Mouse (Mus musculus) kidney, postnatal 4 days (tissue): ENCODE measurements at regions not wholly inside any gene's neighbourhood (a gene's known extent, or its start where the extent isn't known, plus 50 kb on each side); places are given as distances from the start of the nearest gene placed in this dataset.
A peak's percentile ranks its signal among the peaks of the same experiment; 100 is the strongest.

Experiments
- DNase-seq, 2 experiments: peaks; one replicate each; pipeline ENCODE4 v3.0.0; 2021; ENCODE audit warnings: mixed read lengths in 2 of 2

- no peak for DNase-seq
Observed at GRCm38 (mm10) chr5:120030904-120031303, 85.4 kb upstream of the Rbm19 start.

DNA sequence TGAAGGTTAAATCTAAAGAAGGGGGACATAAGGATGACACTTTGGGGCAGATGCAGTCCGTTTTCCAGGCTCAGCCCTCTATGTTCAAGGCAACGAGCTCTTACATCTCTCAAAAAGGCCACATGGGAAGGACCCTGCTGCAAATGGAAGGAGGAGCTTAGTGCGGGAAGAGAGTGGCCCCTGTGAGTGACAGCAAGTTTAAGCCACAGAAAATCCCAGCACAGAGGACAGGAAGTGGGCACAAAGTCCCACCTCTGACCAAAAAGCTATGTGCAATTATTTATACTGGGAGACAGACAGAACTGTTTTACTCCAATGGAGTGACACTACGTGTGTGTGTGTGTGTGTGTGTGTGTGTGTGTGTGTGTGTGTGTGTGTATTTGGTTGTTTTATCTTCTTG lies 84.7 kb upstream of the Rbm19 start:
- no peak for DNase-seq

GRCm38 (mm10) chr5:120034499-120035077 lies 81.7 kb upstream of the Rbm19 start:
- no peak for DNase-seq

DNA sequence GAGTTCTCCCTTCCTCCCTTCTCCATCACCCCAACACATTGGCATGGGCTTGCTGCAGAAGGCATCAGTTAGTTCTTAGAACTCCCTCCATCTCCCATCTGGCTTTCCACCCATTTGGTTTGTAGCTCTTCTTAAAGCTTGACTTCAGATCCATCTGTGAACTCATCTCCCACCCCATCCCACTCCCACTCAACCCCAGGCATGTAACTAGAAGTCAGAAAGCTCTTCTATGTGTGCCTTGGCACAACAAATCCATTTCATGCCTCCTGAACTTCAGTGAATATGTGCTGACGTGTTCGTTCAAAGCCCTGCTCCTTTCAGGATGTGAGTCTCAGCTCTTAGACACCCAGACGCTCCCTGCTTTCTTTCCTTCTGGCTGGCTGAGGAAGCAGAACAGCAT lies 81.0 kb upstream of the Rbm19 start:
- no peak for DNase-seq

DNA sequence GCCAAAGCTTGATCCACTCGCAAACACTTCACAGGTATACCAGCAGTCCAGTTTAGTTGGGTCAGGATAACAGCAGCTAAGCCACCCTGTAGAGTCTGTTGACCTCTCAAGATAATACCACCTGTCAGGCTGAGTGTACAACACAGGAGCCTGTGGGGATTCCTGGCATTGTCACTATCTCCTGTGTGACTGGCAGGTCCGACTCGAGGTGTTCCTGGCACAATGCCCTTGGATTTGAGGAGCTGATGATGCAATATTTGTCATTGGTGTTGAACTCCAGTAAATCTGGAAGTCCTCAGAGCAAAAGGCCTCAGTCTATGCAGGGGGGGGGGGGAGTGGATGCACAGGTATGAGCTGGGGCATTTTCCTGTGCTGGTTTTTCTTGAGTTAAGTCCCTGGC lies 78.5 kb upstream of the Rbm19 start:
- DNase-seq = no peak

DNA sequence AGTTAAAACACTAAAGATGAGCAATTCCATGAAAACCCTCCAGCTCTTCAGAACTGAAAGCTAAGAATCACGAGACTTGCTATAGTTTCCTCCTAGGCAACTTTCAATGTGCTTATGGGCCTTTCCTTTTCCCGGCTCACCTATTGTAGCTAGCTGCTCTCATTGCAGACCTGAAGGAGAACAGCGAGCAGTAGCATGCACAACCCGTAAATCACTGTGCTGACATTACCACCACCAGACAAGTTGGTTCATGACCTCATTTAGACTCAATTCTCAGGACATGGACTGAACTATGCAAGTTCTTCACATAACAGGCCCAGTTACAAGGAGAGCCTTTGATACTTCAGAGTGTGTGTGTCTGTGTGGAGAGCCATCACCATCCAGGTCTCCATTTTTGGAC lies 72.5 kb upstream of the Rbm19 start:
- DNase-seq = no peak

DNA sequence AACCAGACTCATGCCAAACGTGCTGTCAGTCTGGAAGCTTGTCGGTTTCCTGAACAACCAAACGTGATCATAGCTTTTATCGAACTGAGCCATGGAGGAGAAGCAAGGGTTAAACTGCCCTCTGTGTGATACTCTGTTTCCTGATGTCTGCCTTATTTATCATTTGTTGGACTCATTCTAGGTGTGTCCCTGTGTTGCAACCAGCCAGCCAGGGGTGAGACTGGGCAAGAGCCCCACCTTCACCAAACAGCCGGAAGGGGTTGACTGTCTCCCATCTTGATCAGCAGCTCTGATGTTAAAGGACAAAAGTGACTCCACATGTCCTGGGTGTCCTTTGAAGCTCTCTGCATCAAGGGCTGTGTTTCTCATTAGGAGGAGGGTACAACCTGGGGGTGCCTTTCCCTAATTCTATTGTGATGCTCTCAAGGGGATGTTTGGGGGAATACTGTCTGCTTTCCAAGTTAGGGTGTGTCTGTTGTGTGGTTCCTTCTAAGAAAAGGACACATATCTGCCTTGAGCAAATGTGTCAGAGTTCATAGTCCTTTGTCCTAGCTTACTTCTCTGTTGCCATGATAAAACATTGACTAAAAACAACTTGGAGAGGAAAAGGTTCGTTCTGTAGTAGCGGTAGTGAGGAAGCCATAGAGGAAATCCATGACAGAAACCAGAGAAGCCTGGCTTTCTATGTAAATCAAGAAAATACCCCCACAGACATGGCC lies 67.0 kb upstream of the Rbm19 start:
- no peak for DNase-seq

DNA sequence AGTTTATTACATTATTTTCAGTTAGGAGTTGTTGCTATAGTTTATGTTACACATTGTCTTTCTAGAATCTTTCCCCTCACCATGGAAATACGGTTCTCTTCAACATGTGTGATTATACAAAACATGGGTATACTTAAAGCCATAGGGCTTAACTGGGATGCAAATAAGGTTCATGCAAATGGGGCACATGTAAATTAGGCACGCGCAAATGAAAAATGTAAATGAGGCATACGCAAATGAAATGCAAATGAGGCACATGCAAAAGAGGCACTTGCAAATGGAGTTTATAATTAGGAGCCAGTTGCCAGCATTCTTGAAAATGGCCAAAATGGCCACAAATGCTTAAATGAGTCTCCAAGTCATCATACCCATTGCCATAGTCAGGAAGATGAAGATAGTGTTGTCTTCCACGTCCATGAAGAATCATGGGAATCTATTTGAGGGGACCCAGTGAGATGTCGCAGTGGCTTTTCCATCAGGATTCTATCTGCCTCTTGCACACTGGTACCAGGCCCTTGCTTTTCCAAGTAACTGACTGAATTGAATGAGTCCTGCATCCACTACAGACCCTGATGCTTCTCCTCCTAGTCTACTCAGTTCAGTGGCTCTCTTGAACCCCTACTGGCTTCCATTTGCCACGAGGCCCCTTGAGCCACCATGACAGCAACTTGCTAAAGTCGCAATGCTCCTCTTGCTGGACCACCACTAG lies 65.4 kb upstream of the Rbm19 start:
- DNase-seq = no peak

GRCm38 (mm10) chr5:120054498-120055167 lies 61.6 kb upstream of the Rbm19 start:
- peak in 1 of 2 experiments; percentile 12 for DNase-seq
